Mouse (Mus musculus): ENCODE data around the gene Cfap44.

DNA sequence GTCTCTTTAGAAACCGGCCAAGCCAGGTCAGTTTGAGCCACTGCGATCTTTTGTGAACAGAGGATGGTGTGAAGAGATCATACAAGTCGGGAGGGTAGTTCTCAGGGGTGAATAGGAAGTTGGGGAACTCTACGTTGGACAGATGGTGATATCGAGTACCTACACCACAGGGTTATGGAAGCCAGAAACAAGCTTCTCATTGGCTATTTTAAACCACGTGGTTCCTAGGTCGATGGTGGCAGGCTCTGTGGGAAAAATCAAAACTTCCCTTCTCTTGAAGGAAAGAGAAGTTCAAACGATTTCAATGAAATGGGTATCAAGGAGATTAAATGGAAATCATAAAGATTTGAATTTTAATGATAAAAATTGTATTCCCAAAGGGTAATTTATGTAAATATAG, 27.1 kb downstream of the Cfap44 start:
- no peak for TF ChIP-seq CTCF (IDR thresholded peaks at IDR 0.05)
- TF ChIP-seq EP300 (IDR thresholded peaks at IDR 0.05) = no peak
